Mouse (Mus musculus) CH12.LX (cell line): ENCODE measurements around the gene Apln. TPM values are rescaled to one million over a fixed set of nuclear protein-coding genes. Genes with fewer than 3 reads are reported as not detected.

Experiments used
- DNase-seq: peaks from one replicate; pipeline ENCODE4 v3.0.0-alpha.2; 2013; ENCODE audit errors: extremely low read depth
- H3K27ac ChIP-seq: 2 replicates; pipeline ENCODE4 v1.5.1; 2012; ENCODE audit warnings: low read depth, mild to moderate bottlenecking, control low read depth, moderate library complexity; ENCODE audit not compliant: insufficient read depth
- H3K27me3 ChIP-seq: replicated peaks from 2 replicates; pipeline ENCODE3; 2012; ENCODE audit warnings: inconsistent platforms
- H3K36me3 ChIP-seq, 2 experiments: replicated peaks in 1 of 2; 2 replicates each; pipeline versions ENCODE3 to v1.6.1; 2012; ENCODE audit warnings: inconsistent platforms in 1 of 2, low read length in 1 of 2, mild to moderate bottlenecking in 1 of 2, mixed read lengths in 1 of 2, moderate library complexity in 1 of 2; ENCODE audit not compliant: control insufficient read depth in 1 of 2, insufficient read depth in 1 of 2
- H3K4me1 ChIP-seq, 2 experiments: 2 replicates each; pipeline ENCODE4 v1.6.1; 2012; ENCODE audit warnings: inconsistent platforms in 1 of 2, moderate library complexity in 1 of 2; ENCODE audit not compliant: insufficient read depth in 2 of 2, control insufficient read depth in 1 of 2
- H3K4me2 ChIP-seq: 2 replicates; pipeline ENCODE4 v1.6.1; 2012; ENCODE audit warnings: low read depth, mild to moderate bottlenecking, control low read depth; ENCODE audit not compliant: poor library complexity, insufficient read depth, severe bottlenecking
- H3K4me3 ChIP-seq, 3 experiments: fragments of 150-350 bp in 1 of 3; sonication (generic) in 1 of 3; replicated peaks in 1 of 3; 2 replicates each; pipeline versions ENCODE3 to v1.5.1; 2011 to 2012; ENCODE audit warnings: low read depth in 2 of 3, low read length in 2 of 3, mild to moderate bottlenecking in 2 of 3, moderate library complexity in 2 of 3, control low read depth in 1 of 3, improper control_type of control experiment in 1 of 3, inconsistent platforms in 1 of 3, mixed read lengths in 1 of 3; ENCODE audit not compliant: poor library complexity in 1 of 3
- H3K79me2 ChIP-seq: replicated peaks from 2 replicates; pipeline ENCODE4 v1.6.1; 2012; ENCODE audit warnings: mild to moderate bottlenecking, moderate library complexity; ENCODE audit not compliant: control insufficient read depth, poor library complexity, insufficient read depth, severe bottlenecking; ENCODE audit errors: extremely low read depth
- H3K9ac ChIP-seq: 2 replicates; pipeline ENCODE4 v1.6.1; 2012; ENCODE audit warnings: low read depth, mild to moderate bottlenecking, control low read depth, moderate library complexity; ENCODE audit not compliant: insufficient read depth
- H3K9me3 ChIP-seq: replicated peaks from 2 replicates; pipeline ENCODE3; 2012; ENCODE audit warnings: low read length, inconsistent platforms, mixed read lengths
- BHLHE40 ChIP-seq: IDR thresholded peaks from 2 replicates; pipeline ENCODE4 v1.6.1; 2011; ENCODE audit warnings: mild to moderate bottlenecking, low read depth, low read length, improper control_type of control experiment
- CHD1 ChIP-seq: IDR thresholded peaks from 2 replicates; pipeline ENCODE4 v1.6.1; 2012; ENCODE audit warnings: low read depth, low read length, improper control_type of control experiment, inconsistent platforms
- CHD2 ChIP-seq: IDR thresholded peaks from 2 replicates; pipeline ENCODE4 v1.6.1; 2011; ENCODE audit warnings: low read length, improper control_type of control experiment
- E2F4 ChIP-seq: IDR thresholded peaks from 2 replicates; pipeline ENCODE4 v1.6.1; 2011; ENCODE audit warnings: low read depth, low read length, improper control_type of control experiment; ENCODE audit not compliant: insufficient replicate concordance
- GABPA ChIP-seq: IDR thresholded peaks from 2 replicates; pipeline ENCODE4 v1.6.1; 2012; ENCODE audit warnings: low read depth, low read length, improper control_type of control experiment, inconsistent platforms; ENCODE audit not compliant: insufficient replicate concordance
- JUN ChIP-seq: IDR thresholded peaks from 2 replicates; pipeline ENCODE4 v1.6.1; 2011; ENCODE audit warnings: low read depth, mild to moderate bottlenecking, low read length, improper control_type of control experiment, moderate library complexity; ENCODE audit not compliant: insufficient read depth
- JUND ChIP-seq: conservative IDR thresholded peaks from 2 replicates; pipeline ENCODE4 v1.6.1; 2011; ENCODE audit warnings: low read depth, low read length, improper control_type of control experiment
- KAT2A ChIP-seq: IDR thresholded peaks from 2 replicates; pipeline ENCODE4 v1.6.1; 2012; ENCODE audit warnings: low read length, improper control_type of control experiment, inconsistent platforms; ENCODE audit not compliant: insufficient replicate concordance
- MAX ChIP-seq: IDR thresholded peaks from 2 replicates; pipeline ENCODE4 v1.6.1; 2011; ENCODE audit warnings: low read length, improper control_type of control experiment
- MEF2A ChIP-seq: IDR thresholded peaks from 2 replicates; pipeline ENCODE4 v1.6.1; 2014; ENCODE audit warnings: low read depth, mild to moderate bottlenecking, inconsistent platforms, low read length, improper control_type of control experiment, borderline replicate concordance
- MYC ChIP-seq: IDR thresholded peaks from 2 replicates; pipeline ENCODE4 v1.6.1; 2011; ENCODE audit warnings: low read depth, mild to moderate bottlenecking, improper control_type of control experiment, low read length
- PAX5 ChIP-seq: IDR thresholded peaks from 2 replicates; pipeline ENCODE4 v1.6.1; 2012; ENCODE audit warnings: low read length, inconsistent platforms, mixed read lengths
- SIN3A ChIP-seq: IDR thresholded peaks from 2 replicates; pipeline ENCODE4 v1.6.1; 2012; ENCODE audit warnings: low read length, improper control_type of control experiment, inconsistent platforms
- SMC3 ChIP-seq: IDR thresholded peaks from 2 replicates; pipeline ENCODE4 v1.6.1; 2011; ENCODE audit warnings: low read depth, low read length, improper control_type of control experiment
- TBP ChIP-seq: conservative IDR thresholded peaks from 2 replicates; pipeline ENCODE4 v1.6.1; 2011; ENCODE audit warnings: low read depth, low read length, improper control_type of control experiment
- UBTF ChIP-seq: IDR thresholded peaks from 2 replicates; pipeline ENCODE4 v1.6.1; 2012; ENCODE audit warnings: low read depth, mild to moderate bottlenecking, inconsistent platforms, low read length, improper control_type of control experiment, moderate library complexity
- ZC3H11A ChIP-seq: IDR thresholded peaks from 2 replicates; pipeline ENCODE4 v1.6.1; 2012; ENCODE audit warnings: low read depth, mild to moderate bottlenecking, inconsistent platforms, low read length, improper control_type of control experiment
- ZMIZ1 ChIP-seq: IDR thresholded peaks from 2 replicates; pipeline ENCODE4 v1.6.1; 2012; ENCODE audit warnings: low read depth, mild to moderate bottlenecking, inconsistent platforms, low read length, improper control_type of control experiment
- ZNF384 ChIP-seq: IDR thresholded peaks from 2 replicates; pipeline ENCODE4 v1.6.1; 2012; ENCODE audit warnings: low read depth, low read length, improper control_type of control experiment, inconsistent platforms
- dilution Hi-C: fragments of 300-500 bp; cut with MboI; formaldehyde crosslinking; loops from 2 replicates; pipeline ENCODE4 v1.14.3; 2020; ENCODE audit warnings: low sequenced_read_pairs; ENCODE audit not compliant: extremely low pct_unique_long_range_greater_than_20kb, extremely low pct_ligation_motif_present
- in situ Hi-C: fragments of 300-500 bp; cut with MboI; formaldehyde crosslinking; loops from 3 replicates; pipeline ENCODE4 v1.14.3; 2019; ENCODE audit warnings: low sequenced_read_pairs, low pct_ligation_motif_present, low pct_unique_long_range_greater_than_20kb, mixed read lengths
- polyA plus RNA-seq: library from polyadenylated mRNA; unstranded; fragments of >175 nt; gene quantifications from 2 replicates; pipeline ENCODE4 v1.2.1, GENCODE M21; 2012; ENCODE audit warnings: low read depth; ENCODE audit not compliant: insufficient read length
- total RNA-seq, 2 experiments: library from RNA; depleted of rRNA; stranded (reverse); fragments of 300-350 nt in 1 of 2; fragments of >200 nt in 1 of 2; gene quantifications; 2 replicates each; pipeline ENCODE4 v1.2.3; 2012 to 2014

Gene Apln
- total and polyA plus RNA-seq, 3 experiments, result 0.08 to 0.15 (median 0.10) TPM

DNA sequence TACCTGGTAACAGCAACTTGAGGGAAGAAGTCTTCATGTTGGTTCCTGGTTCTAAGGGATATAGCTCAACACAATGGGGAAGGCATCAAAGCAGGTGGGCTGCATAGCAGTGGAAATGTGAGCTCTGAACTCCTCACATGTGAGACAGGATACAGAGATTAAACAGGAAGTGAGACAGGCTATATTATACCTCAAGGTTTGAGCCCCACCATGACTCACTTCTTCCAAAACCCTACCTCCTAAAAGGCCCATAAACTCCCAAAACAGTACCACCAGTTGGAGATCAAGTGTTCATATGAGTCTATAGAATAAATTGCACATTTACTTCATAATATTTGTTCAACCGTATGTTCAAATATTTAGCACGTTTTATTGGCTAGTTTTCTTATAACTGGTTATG lies 11.7 kb upstream of the Apln start:
- Histone ChIP-seq H3K9ac (no peak overlapping the region), H3K4me1 (no peaks in the 10 kb centered on the region), H3K27ac (no peak overlapping the region), H3K4me2 (no peak overlapping the region), H3K9me3 (no peaks in the 10 kb centered on the region), H3K4me3 (no peak overlapping the region), H3K79me2 (no peaks in the 10 kb centered on the region), H3K27me3 (no peaks in the 10 kb centered on the region), H3K36me3 (no peaks in the 10 kb centered on the region)
- in situ Hi-C loops (no loop called here), dilution Hi-C loops (no loop called here)
- TF ChIP-seq GABPA (no peak), JUND (peak; percentile 77), ZNF384 (no peak), BHLHE40 (0 out of 2 replicates have a peak, but pooled peaks have one; percentile 17)
- peak; percentile 46 for DNase-seq

DNA sequence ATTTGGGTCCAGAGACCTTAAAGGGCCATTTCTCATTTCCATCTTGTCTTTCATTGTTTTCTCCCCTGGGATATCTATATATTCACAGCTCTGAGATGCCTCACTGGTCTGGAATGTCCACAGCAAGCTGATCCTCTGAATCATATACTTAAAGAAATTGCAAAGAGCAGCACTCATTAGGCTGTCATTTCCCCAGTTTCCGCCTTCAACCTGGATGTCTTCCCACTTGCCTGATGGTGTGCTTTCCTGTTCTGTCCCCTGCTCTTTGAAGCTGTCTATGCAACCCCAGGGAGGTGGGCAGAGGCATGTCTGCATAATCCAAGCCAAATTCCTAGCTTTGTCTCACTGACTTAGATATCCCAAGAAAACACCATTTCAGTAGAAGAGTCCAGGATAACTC lies 9.6 kb upstream of the Apln start:
- Histone ChIP-seq H3K4me1 (no peaks in the 10 kb centered on the region), H3K27me3 (no peaks in the 10 kb centered on the region)
- TF ChIP-seq ZMIZ1, result no peak
- TF ChIP-seq CHD1, result no peak
- no peak for TF ChIP-seq JUN
- TF ChIP-seq, all 38 proteins: peak for 0
- Histone ChIP-seq H3K9ac (no peak overlapping the region), H3K27ac (no peak overlapping the region), H3K4me3 (no peak overlapping the region), H3K4me2 (no peak overlapping the region), H3K79me2 (no peaks in the 10 kb centered on the region), H3K9me3 (no peaks in the 10 kb centered on the region), H3K36me3 (no peaks in the 10 kb centered on the region)
- dilution Hi-C loops (no loop called here), in situ Hi-C loops (no loop called here)
- DNase-seq, result no peak

DNA sequence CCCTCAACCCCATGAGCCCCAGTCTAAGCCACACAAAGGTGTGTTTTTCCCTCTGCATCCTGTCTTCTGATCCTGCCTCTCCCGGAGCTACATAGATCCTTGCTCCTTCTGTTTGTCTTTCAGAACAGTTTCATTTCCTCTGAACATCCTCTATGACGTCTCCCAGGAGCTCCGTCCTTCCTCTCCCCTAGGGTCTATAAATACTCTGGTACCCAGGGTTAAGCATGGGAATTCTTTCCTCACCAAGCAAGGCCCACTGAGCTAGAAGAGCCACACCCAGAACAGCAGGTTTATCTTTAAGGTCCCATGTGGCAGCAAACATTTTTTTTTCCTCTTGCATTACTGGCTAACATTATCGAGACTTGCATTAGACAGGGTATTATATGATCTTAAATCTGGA lies 8.1 kb upstream of the Apln start:
- TF ChIP-seq BHLHE40 (no peak), MYC (no peak), SIN3A (no peak), E2F4 (no peak), MAX (no peak), UBTF (no peak), ZC3H11A (no peak), CHD2 (no peak), SMC3 (no peak), KAT2A (no peak), JUND (no peak), TBP (no peak), CHD1 (no peak), MEF2A (no peak), PAX5 (no peak)
- in situ Hi-C loops, result no loop called here
- H3K27me3 ChIP-seq, result no peaks in the 10 kb centered on the region
- no peaks in the 10 kb centered on the region for H3K79me2 ChIP-seq
- H3K36me3 ChIP-seq, result no peaks in the 10 kb centered on the region
- H3K9me3 ChIP-seq, result no peaks in the 10 kb centered on the region
- dilution Hi-C loops, result no loop called here
- H3K4me3 ChIP-seq, result no peak overlapping the region
- DNase-seq, result no peak
- H3K4me2 ChIP-seq, result no peak overlapping the region
- peaks cover 0 to 4% of the 10 kb centered on the region in 2 experiments; a peak in 1 of 4 replicates for H3K4me1 ChIP-seq
- H3K9ac ChIP-seq, result no peak overlapping the region
- no peak overlapping the region for H3K27ac ChIP-seq
